Mouse (Mus musculus): ENCODE results near the gene Usp18. TPM values are rescaled to one million over a fixed set of nuclear protein-coding genes. Genes with fewer than 3 reads are reported as not detected.

Usp18 gene
- 3.3 to 13.0 TPM (median 9.0 TPM) in 4 replicates for total RNA-seq (2023; ENCODE audit: inconsistent age)

GRCm38 (mm10) chr6:121245127-121246036 lies at the start of gene Usp18:
Gene Usp18, plus strand, starts transcription at chr6:121245906.

GRCm38 (mm10) chr6:121210149-121210925 lies 35.4 kb upstream of the Usp18 start, which contains the start of gene Tuba8:
Gene Tuba8, plus strand, starts transcription at chr6:121210696.

GRCm38 (mm10) chr6:121299954-121300353 lies 54.2 kb downstream of the Usp18 start, which contains the start of gene Slc6a13:
Gene Slc6a13, plus strand, starts transcription at chr6:121300227.

Other genes starting within 250 kb of the Usp18 start
- gene Mical3, start 114.9 kb upstream of the Usp18 start, total RNA-seq (2023; ENCODE audit: inconsistent age) = 20.2 to 28.5 TPM (median 26.1 TPM) in 4 replicates
- 6.8 to 8.1 TPM (median 7.7 TPM) in 4 replicates for gene Pex26, start 62.2 kb upstream of the Usp18 start, total RNA-seq (2023; ENCODE audit: inconsistent age)
- not detected in 4 replicates for gene Tuba8, start 35.2 kb upstream of the Usp18 start, total RNA-seq (2023; ENCODE audit: inconsistent age)
- 0.21 to 0.35 TPM in 2 of 4 replicates, not detected in the others for gene Slc6a13, start 54.3 kb downstream of the Usp18 start, total RNA-seq (2023; ENCODE audit: inconsistent age)
- gene Slc6a12, start 97.2 kb downstream of the Usp18 start, total RNA-seq (2023; ENCODE audit: inconsistent age) = 0.61 TPM in 1 of 4 replicates, not detected in the others
- not detected in 4 replicates for gene Iqsec3, start 227.8 kb downstream of the Usp18 start, total RNA-seq (2023; ENCODE audit: inconsistent age)